Mouse (Mus musculus) testis, adult 2 months (tissue): ENCODE measurements at regions not wholly inside any gene's neighbourhood (a gene's known extent, or its start where the extent isn't known, plus 50 kb on each side); places are given as distances from the start of the nearest gene placed in this dataset.

Experiments
- H3K27ac ChIP-seq: fragments of 200-500 bp; 2 replicates; pipeline ENCODE4 v1.5.1; 2012; ENCODE audit warnings: low read depth, low read length; ENCODE audit not compliant: control insufficient read depth, insufficient read depth
- H3K27me3 ChIP-seq: fragments of 200-500 bp; 2 replicates; pipeline ENCODE4 v1.6.1; 2012; ENCODE audit warnings: mild to moderate bottlenecking, low read length, moderate library complexity; ENCODE audit not compliant: control insufficient read depth, insufficient read depth
- H3K36me3 ChIP-seq: fragments of 200-500 bp; 2 replicates; pipeline ENCODE4 v1.6.1; 2012; ENCODE audit warnings: mild to moderate bottlenecking, low read length; ENCODE audit not compliant: control insufficient read depth, insufficient read depth
- H3K4me1 ChIP-seq: fragments of 200-500 bp; 2 replicates; pipeline ENCODE4 v1.6.1; 2012; ENCODE audit warnings: low read length; ENCODE audit not compliant: control insufficient read depth, insufficient read depth
- H3K4me3 ChIP-seq: fragments of 200-500 bp; 2 replicates; pipeline ENCODE4 v1.5.1; 2012; ENCODE audit warnings: low read depth, mild to moderate bottlenecking, low read length, moderate library complexity, mixed read lengths; ENCODE audit not compliant: control insufficient read depth
- CTCF ChIP-seq: fragments of 200-500 bp; IDR thresholded peaks from 2 replicates; pipeline ENCODE4 v1.5.1; 2012; ENCODE audit warnings: low read depth, mild to moderate bottlenecking, inconsistent platforms, low read length, moderate library complexity; ENCODE audit not compliant: control insufficient read depth, insufficient read depth, insufficient replicate concordance
- POLR2A ChIP-seq: fragments of 200-500 bp; IDR thresholded peaks from 2 replicates; pipeline ENCODE4 v1.6.1; 2012; ENCODE audit warnings: low read depth, mild to moderate bottlenecking, inconsistent platforms, low read length, moderate library complexity; ENCODE audit not compliant: control insufficient read depth

DNA sequence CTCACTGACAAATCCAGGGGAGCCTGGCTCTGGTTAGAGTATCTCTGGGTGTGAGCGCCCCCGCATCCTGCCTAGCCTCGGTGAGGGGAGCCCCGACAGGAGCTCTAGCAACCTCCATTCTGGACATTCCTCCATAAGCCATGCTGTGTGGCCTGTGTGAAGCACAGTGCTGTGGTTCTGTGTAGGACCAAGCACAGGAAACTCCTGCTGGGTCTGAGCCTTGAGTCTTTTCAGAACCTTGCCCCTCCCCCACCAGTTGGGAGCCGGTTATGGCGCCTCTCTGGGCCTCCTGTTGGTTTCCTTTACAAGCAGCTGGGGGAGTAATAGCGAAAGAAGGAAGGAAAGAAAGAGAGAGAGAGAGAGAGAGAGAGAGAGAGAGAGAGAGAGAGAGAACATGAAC is 124.0 kb downstream of the Zfp36l2 start:
- no peaks in the 10 kb centered on the region; the same call in 1 of the 2 replicates for H3K27me3 ChIP-seq
- H3K36me3 ChIP-seq, result no peaks in the 10 kb centered on the region
- TF ChIP-seq POLR2A, result no peak
- TF ChIP-seq CTCF, result no peak
- peaks cover 8% of the 10 kb centered on the region for H3K4me1 ChIP-seq
- no peak overlapping the region for H3K27ac ChIP-seq
- H3K4me3 ChIP-seq, result no peak overlapping the region

DNA sequence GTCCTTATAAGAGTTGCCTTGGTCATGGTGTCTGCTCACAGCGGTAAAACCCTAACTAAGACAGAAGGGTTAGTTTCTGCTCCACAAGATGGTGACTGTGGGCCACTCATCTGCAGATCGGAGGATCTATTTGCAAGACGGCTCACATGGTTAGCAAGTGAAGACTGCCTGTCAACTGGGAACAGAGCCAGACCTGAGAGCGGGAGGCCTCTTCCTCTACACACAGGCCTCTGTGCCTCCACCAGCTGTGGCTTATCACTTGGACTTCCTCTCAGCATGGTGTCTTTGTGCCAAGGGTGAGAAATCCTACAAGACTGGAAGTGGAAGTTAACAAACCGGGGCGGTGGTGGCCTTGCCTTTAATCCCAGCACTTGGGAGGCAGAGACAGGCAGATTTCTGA is 126.1 kb downstream of the Zfp36l2 start:
- no peak overlapping the region for H3K27ac ChIP-seq
- no peaks in the 10 kb centered on the region for H3K36me3 ChIP-seq
- TF ChIP-seq POLR2A, result no peak
- no peak for TF ChIP-seq CTCF
- H3K4me1 ChIP-seq, result peaks cover 4% of the 10 kb centered on the region
- no peak overlapping the region for H3K4me3 ChIP-seq
- no peaks in the 10 kb centered on the region for H3K27me3 ChIP-seq

DNA sequence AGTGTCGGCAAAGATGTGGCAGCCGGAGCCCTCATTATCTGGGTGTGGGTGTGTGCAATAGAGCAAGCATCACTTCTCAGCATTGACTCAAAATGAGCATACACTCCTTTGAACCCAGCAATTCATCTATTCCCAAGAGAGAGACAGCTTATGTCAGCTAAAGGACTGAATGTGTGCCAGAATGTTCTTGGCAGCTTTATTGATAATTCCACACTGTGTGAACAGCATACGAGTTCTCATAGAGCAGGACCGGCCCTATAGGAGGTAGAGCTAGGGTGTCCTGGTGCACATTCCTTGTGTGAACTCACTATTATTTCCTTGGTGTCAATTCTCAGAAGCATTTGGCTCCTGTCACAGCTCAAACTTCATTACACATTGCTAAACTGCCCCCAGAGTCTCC is 131.3 kb downstream of the Zfp36l2 start:
- no peak overlapping the region for H3K27ac ChIP-seq

DNA sequence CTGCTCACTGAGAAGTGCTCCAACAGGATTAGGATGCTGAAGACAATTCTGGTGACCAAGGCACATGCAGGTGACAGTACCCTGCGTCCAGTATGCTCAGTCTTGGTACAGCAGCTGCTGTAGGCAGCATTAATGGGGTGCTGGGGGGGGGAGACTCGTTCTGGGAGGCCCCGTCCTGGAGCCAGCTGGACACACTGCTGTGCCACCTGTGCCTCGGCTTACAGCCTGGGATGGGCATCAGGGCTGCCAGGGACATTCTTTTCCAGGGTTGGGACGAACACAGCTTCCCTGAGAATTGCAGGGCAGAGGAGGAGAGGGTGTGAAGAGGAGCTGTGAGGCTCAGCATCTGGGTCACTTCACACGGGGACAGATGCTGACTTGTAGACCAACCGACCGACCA is 135.3 kb downstream of the Zfp36l2 start:
- no peak overlapping the region for H3K27ac ChIP-seq
- TF ChIP-seq CTCF, result no peak
- no peak for TF ChIP-seq POLR2A
- no peaks in the 10 kb centered on the region for H3K36me3 ChIP-seq
- H3K4me3 ChIP-seq, result no peak overlapping the region
- H3K27me3 ChIP-seq, result no peaks in the 10 kb centered on the region
- no peaks in the 10 kb centered on the region for H3K4me1 ChIP-seq

More for the DNA sequence above, 131.3 kb downstream of the Zfp36l2 start:
- TF ChIP-seq POLR2A (no peak), CTCF (no peak)
- no peaks in the 10 kb centered on the region for H3K4me1 ChIP-seq
- H3K27me3 ChIP-seq, result no peaks in the 10 kb centered on the region
- no peak overlapping the region for H3K4me3 ChIP-seq
- no peaks in the 10 kb centered on the region for H3K36me3 ChIP-seq

- no peak overlapping the region for H3K27ac ChIP-seq
- H3K36me3 ChIP-seq, result no peaks in the 10 kb centered on the region
- TF ChIP-seq POLR2A (no peak), CTCF (no peak)
- H3K27me3 ChIP-seq, result no peaks in the 10 kb centered on the region
- H3K4me3 ChIP-seq, result no peak overlapping the region
- H3K4me1 ChIP-seq, result no peaks in the 10 kb centered on the region
Measured at GRCm38 (mm10) chr17:84051212-84051611, 136.5 kb downstream of the Zfp36l2 start.

- no peak for TF ChIP-seq POLR2A
- no peak for TF ChIP-seq CTCF
- Histone ChIP-seq H3K4me3 (no peak overlapping the region), H3K36me3 (no peaks in the 10 kb centered on the region), H3K27ac (no peak overlapping the region), H3K27me3 (no peaks in the 10 kb centered on the region), H3K4me1 (no peaks in the 10 kb centered on the region)
Measured at GRCm38 (mm10) chr17:84048533-84048932, 139.2 kb downstream of the Zfp36l2 start.

DNA sequence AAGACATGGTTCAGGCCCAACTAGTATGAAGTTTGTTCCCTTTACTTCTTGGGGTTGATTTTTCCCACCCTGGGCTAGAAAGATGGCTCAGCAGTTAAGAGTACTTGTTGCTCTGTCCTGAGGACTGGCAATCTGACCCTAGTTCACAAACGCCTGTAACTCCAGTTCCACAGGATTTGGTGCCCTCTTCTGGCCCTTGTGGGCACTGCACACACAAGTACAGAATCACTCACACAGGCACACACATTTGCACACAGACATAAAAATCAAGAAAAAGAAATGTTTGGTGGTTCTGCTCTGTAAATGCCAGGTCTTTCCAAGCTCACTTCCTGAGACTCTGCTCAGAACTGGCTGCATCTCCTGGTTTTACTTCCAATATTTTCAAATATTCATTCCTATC is 140.2 kb downstream of the Zfp36l2 start:
- H3K27ac ChIP-seq, result no peak overlapping the region
- no peaks in the 10 kb centered on the region for H3K36me3 ChIP-seq
- TF ChIP-seq CTCF, result peak; percentile 44; the same call in 1 of the 2 replicates
- no peak for TF ChIP-seq POLR2A
- no peaks in the 10 kb centered on the region for H3K27me3 ChIP-seq
- H3K4me3 ChIP-seq, result no peak overlapping the region
- no peaks in the 10 kb centered on the region for H3K4me1 ChIP-seq

GRCm38 (mm10) chr17:84045812-84046211 is 141.9 kb downstream of the Zfp36l2 start:
- H3K27me3 ChIP-seq, result no peaks in the 10 kb centered on the region
- no peaks in the 10 kb centered on the region for H3K36me3 ChIP-seq
- no peaks in the 10 kb centered on the region for H3K4me1 ChIP-seq
- H3K4me3 ChIP-seq, result no peak overlapping the region
- H3K27ac ChIP-seq, result no peak overlapping the region
- TF ChIP-seq CTCF (no peak), POLR2A (no peak)
